Mouse (Mus musculus) mouse trophoblast stem cell (cell line): ENCODE results near the gene Rasl10b.

Experiments
- in situ Hi-C, 2 experiments: fragments of 300-500 bp; cut with MseI, MboI; formaldehyde crosslinking; loops; 2 replicates in 1 of 2; 3 replicates in 1 of 2; pipeline ENCODE4 v1.15.1; 2025

Gene Rasl10b

GRCm38 (mm10) chr11:83409087-83409754 is at the start of gene Rasl10b:
Gene Rasl10b, plus strand, starts transcription at chr11:83409137.
- in situ Hi-C loops = no loop called here

GRCm38 (mm10) chr11:83364656-83365055 is 44.3 kb upstream of the Rasl10b start:
- in situ Hi-C loops = no loop called here

- in situ Hi-C loops = no loop called here
Measured at GRCm38 (mm10) chr11:83371267-83371666, 37.7 kb upstream of the Rasl10b start.

- in situ Hi-C loops = no loop called here
Measured at GRCm38 (mm10) chr11:83379745-83380341, 29.1 kb upstream of the Rasl10b start.

- in situ Hi-C loops = no loop called here
Measured at GRCm38 (mm10) chr11:83382876-83383531, 25.9 kb upstream of the Rasl10b start.

GRCm38 (mm10) chr11:83383532-83383887 is 25.4 kb upstream of the Rasl10b start:
- in situ Hi-C loops = no loop called here

GRCm38 (mm10) chr11:83393062-83393461 is 15.9 kb upstream of the Rasl10b start:
- in situ Hi-C loops = no loop called here

GRCm38 (mm10) chr11:83394802-83395439 is 14.0 kb upstream of the Rasl10b start:
- in situ Hi-C loops = no loop called here

GRCm38 (mm10) chr11:83397626-83398025 is 11.3 kb upstream of the Rasl10b start:
- in situ Hi-C loops = no loop called here

- in situ Hi-C loops = no loop called here
Measured at GRCm38 (mm10) chr11:83398724-83399123, 10.2 kb upstream of the Rasl10b start.

- in situ Hi-C loops = no loop called here
Measured at GRCm38 (mm10) chr11:83403787-83404186, 5.2 kb upstream of the Rasl10b start.

GRCm38 (mm10) chr11:83406391-83406790 is 2.5 kb upstream of the Rasl10b start:
- in situ Hi-C loops = no loop called here

- in situ Hi-C loops = no loop called here
Measured at GRCm38 (mm10) chr11:83408242-83408641, 695 bp upstream of the Rasl10b start.

GRCm38 (mm10) chr11:83409792-83410291 is 905 bp downstream of the Rasl10b start:
- in situ Hi-C loops = no loop called here

- in situ Hi-C loops = no loop called here
Measured at GRCm38 (mm10) chr11:83410510-83410909, 1.6 kb downstream of the Rasl10b start.

GRCm38 (mm10) chr11:83417080-83417479 is 8.1 kb downstream of the Rasl10b start:
- in situ Hi-C loops = no loop called here

- in situ Hi-C loops = no loop called here
Measured at GRCm38 (mm10) chr11:83417708-83418107, 8.8 kb downstream of the Rasl10b start.

GRCm38 (mm10) chr11:83418566-83418965 is 9.6 kb downstream of the Rasl10b start:
- in situ Hi-C loops = no loop called here

- in situ Hi-C loops = loop anchor here in 1 of 2 experiments (5.0 kb wide), 1 partner anchor 93 kb away; no protein-coding TSS in a partner anchor
Measured at GRCm38 (mm10) chr11:83420338-83420737, 11.4 kb downstream of the Rasl10b start.

GRCm38 (mm10) chr11:83421305-83421704 is 12.4 kb downstream of the Rasl10b start:
- in situ Hi-C loops = loop anchor here in 1 of 2 experiments (5.0 kb wide), 1 partner anchor 94 kb away; no protein-coding TSS in a partner anchor

GRCm38 (mm10) chr11:83424681-83425080 is 15.7 kb downstream of the Rasl10b start:
- in situ Hi-C loops = loop anchor here in 1 of 2 experiments (5.0 kb wide), 1 partner anchor 97 kb away; no protein-coding TSS in a partner anchor

- in situ Hi-C loops = no loop called here
Measured at GRCm38 (mm10) chr11:83426964-83427363, 18.0 kb downstream of the Rasl10b start.
